Mouse (Mus musculus) testis, adult 2 months (tissue): Measurements from ENCODE around the gene Il22ra1. TPM values are rescaled to one million over a fixed set of nuclear protein-coding genes. Genes with fewer than 3 reads are reported as not detected.

Source experiments
- H3K27ac ChIP-seq: fragments of 200-500 bp; 2 replicates; pipeline ENCODE4 v1.5.1; 2012; ENCODE audit warnings: low read depth, low read length; ENCODE audit not compliant: control insufficient read depth, insufficient read depth
- H3K27me3 ChIP-seq: fragments of 200-500 bp; 2 replicates; pipeline ENCODE4 v1.6.1; 2012; ENCODE audit warnings: mild to moderate bottlenecking, low read length, moderate library complexity; ENCODE audit not compliant: control insufficient read depth, insufficient read depth
- H3K36me3 ChIP-seq: fragments of 200-500 bp; 2 replicates; pipeline ENCODE4 v1.6.1; 2012; ENCODE audit warnings: mild to moderate bottlenecking, low read length; ENCODE audit not compliant: control insufficient read depth, insufficient read depth
- H3K4me1 ChIP-seq: fragments of 200-500 bp; 2 replicates; pipeline ENCODE4 v1.6.1; 2012; ENCODE audit warnings: low read length; ENCODE audit not compliant: control insufficient read depth, insufficient read depth
- H3K4me3 ChIP-seq: fragments of 200-500 bp; 2 replicates; pipeline ENCODE4 v1.5.1; 2012; ENCODE audit warnings: low read depth, mild to moderate bottlenecking, low read length, moderate library complexity, mixed read lengths; ENCODE audit not compliant: control insufficient read depth
- CTCF ChIP-seq: fragments of 200-500 bp; IDR thresholded peaks from 2 replicates; pipeline ENCODE4 v1.5.1; 2012; ENCODE audit warnings: low read depth, mild to moderate bottlenecking, inconsistent platforms, low read length, moderate library complexity; ENCODE audit not compliant: control insufficient read depth, insufficient read depth, insufficient replicate concordance
- POLR2A ChIP-seq: fragments of 200-500 bp; IDR thresholded peaks from 2 replicates; pipeline ENCODE4 v1.6.1; 2012; ENCODE audit warnings: low read depth, mild to moderate bottlenecking, inconsistent platforms, low read length, moderate library complexity; ENCODE audit not compliant: control insufficient read depth
- polyA plus RNA-seq: library from polyadenylated mRNA; depleted of rRNA; stranded (reverse); fragments of >200 nt; gene quantifications from 2 replicates; pipeline ENCODE4 v1.2.3, GENCODE M21; 2012

Gene Il22ra1
- polyA plus RNA-seq, 1 experiment = 0.17 TPM

DNA sequence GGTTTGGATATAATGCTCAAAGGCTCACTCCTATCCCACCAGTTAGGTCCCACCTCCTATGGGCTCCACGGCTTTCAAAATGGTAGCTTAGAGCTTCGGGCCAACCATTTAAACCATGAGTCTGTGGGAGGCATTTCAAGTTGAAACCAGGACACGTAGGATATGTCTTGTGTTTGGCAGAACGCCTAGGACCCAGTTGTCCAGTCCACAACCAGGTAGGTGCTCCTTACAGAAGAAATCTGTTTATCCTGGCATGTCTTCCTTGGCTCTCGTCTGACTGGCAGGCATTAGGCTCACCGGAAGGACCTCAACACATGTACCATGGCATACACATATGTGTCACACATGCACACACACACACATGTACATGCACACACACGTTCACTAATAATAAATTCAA is 38.2 kb upstream of the Il22ra1 start:
- H3K27ac ChIP-seq = no peak overlapping the region
- H3K27me3 ChIP-seq = peaks cover 15% of the 10 kb centered on the region
- H3K4me3 ChIP-seq = no peak overlapping the region
- TF ChIP-seq POLR2A (no peak), CTCF (no peak)
- no peaks in the 10 kb centered on the region for H3K36me3 ChIP-seq
- H3K4me1 ChIP-seq = peaks cover 13% of the 10 kb centered on the region

DNA sequence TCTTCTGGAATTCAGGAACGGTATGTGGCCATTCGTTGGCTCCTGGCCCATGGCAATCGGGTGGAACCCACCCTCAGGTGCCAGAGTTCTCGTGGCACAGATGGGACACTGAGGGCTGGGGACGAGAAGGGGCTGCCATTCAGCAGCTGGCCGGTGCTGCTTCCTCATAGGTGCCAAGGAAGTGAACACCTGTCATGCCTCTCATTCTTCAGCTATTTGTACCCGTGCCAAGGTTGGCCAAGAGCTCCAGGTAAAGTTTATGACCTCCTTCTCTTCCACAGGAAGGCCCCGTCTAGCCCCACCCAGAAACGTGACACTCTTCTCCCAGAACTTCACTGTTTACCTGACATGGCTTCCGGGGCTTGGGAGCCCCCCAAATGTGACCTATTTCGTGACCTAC is 37.7 kb upstream of the Il22ra1 start:
- Histone ChIP-seq H3K4me1 (peaks cover 13% of the 10 kb centered on the region), H3K36me3 (no peaks in the 10 kb centered on the region), H3K27me3 (peaks cover 15% of the 10 kb centered on the region), H3K27ac (no peak overlapping the region), H3K4me3 (no peak overlapping the region)
- TF ChIP-seq CTCF (no peak), POLR2A (no peak)

DNA sequence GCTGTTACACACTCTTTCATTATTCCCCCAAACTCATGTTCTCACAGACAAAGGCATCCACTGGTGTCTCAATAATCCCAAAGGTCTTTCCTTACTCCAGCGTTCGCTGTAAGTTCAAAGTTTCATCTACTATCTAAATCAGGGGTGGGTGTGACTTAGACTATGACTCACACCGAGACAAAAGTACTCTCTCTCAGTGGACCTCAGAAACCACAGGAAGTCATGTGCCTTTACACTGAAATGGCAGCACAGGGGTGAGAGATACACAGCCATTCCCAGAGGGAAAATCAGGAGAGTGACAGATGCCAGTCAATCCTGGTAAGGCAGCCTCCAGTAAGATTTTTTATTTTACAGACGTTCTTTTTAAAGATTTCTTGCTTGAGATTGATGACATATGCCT is 35.1 kb upstream of the Il22ra1 start:
- Histone ChIP-seq H3K4me3 (no peak overlapping the region), H3K4me1 (no peaks in the 10 kb centered on the region; the same call in 1 of the 2 replicates), H3K27me3 (no peaks in the 10 kb centered on the region), H3K27ac (no peak overlapping the region), H3K36me3 (no peaks in the 10 kb centered on the region)
- TF ChIP-seq CTCF (no peak), POLR2A (no peak)

DNA sequence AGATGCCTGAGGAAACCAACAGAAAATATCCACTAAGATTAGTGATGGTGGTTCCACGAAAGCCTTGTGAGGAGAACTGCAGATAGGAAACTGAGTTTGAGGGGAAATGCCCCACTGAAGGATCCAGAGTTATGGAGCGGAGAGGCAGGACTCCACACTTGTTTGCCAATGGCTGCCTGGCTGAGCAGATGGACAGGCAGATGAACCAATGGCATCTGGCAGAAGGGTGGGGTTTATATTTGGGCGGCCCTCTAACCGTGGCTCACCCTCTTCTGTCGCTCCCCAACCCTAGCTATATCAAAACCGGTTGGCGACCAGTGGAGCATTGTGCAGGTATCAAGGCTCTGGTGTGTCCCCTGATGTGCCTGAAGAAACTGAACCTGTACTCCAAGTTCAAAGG is 29.5 kb upstream of the Il22ra1 start:
- H3K36me3 ChIP-seq = no peaks in the 10 kb centered on the region

DNA sequence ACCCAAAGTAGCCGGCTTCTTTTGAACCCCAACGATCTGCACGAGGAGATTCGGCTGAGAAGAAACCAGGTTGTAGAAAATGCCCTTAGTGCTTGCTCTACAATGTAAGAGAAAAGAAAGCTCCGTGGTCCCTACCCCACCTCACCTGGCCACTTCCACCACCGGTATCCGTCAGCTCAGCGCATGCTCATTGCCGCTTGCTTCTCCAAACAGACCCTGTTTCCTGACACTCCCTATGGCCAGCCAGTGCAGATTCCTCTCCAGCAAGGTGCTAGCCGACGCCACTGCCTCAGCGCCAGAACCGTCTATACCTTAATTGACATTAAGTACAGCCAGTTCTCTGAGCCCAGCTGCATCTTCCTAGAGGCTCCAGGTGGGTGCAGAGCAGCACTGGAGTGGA is 24.5 kb upstream of the Il22ra1 start:
- no peak overlapping the region for H3K4me3 ChIP-seq
- H3K27ac ChIP-seq = no peak overlapping the region
- H3K36me3 ChIP-seq = no peaks in the 10 kb centered on the region
- TF ChIP-seq POLR2A (no peak), CTCF (no peak)
- no peaks in the 10 kb centered on the region for H3K27me3 ChIP-seq
- H3K4me1 ChIP-seq = peaks cover 10% of the 10 kb centered on the region

More for the DNA sequence above, 29.5 kb upstream of the Il22ra1 start:
- Histone ChIP-seq H3K27ac (no peak overlapping the region), H3K27me3 (no peaks in the 10 kb centered on the region), H3K4me3 (peak overlapping the region; percentile 26; the same call in 1 of the 2 replicates), H3K4me1 (peaks cover 10% of the 10 kb centered on the region)
- TF ChIP-seq CTCF (no peak), POLR2A (no peak)

DNA sequence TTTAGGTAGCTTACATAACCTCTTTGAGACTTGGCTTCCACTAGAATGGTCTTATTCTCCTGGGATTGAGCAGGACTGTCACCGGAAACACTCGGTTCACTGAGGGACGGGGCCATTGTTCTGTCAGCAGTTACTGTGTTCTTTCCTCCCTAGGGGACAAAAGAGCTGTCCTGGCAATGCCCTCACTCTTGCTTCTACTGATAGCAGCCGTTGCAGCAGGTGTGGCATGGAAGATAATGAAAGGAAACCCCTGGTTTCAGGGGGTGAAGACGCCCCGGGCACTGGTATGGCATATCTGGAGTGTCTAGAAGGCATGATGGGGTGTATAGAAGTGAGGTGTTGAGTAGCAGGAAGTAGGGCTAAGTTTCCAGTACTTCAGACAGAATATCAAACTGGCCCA is 24.0 kb upstream of the Il22ra1 start:
- TF ChIP-seq CTCF (no peak), POLR2A (no peak)
- H3K4me1 ChIP-seq = peaks cover 7% of the 10 kb centered on the region
- no peaks in the 10 kb centered on the region for H3K36me3 ChIP-seq
- H3K4me3 ChIP-seq = no peak overlapping the region
- no peak overlapping the region for H3K27ac ChIP-seq
- H3K27me3 ChIP-seq = no peaks in the 10 kb centered on the region

DNA sequence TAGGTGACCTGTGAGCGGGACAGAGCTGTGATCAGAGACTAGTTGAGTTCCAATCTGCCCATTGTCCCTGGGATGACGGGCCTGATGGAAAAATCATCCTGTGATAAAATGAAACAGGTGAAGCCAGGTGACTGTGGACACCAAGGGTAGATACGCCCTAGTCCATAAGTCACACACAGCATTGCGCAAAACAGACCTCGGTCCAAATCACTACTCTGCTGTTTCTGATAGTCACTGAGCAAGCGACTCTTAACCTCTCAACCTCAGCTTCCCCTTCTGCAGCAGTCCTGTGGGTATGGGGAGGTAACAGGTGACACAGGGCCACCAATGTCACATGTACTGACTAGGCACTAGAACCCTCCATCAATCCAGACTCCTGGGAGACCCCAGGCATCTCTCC is 21.9 kb upstream of the Il22ra1 start:
- H3K27me3 ChIP-seq = no peaks in the 10 kb centered on the region
- no peak overlapping the region for H3K4me3 ChIP-seq
- no peak overlapping the region for H3K27ac ChIP-seq
- H3K4me1 ChIP-seq = no peaks in the 10 kb centered on the region
- H3K36me3 ChIP-seq = no peaks in the 10 kb centered on the region
- no peak for TF ChIP-seq CTCF
- no peak for TF ChIP-seq POLR2A

DNA sequence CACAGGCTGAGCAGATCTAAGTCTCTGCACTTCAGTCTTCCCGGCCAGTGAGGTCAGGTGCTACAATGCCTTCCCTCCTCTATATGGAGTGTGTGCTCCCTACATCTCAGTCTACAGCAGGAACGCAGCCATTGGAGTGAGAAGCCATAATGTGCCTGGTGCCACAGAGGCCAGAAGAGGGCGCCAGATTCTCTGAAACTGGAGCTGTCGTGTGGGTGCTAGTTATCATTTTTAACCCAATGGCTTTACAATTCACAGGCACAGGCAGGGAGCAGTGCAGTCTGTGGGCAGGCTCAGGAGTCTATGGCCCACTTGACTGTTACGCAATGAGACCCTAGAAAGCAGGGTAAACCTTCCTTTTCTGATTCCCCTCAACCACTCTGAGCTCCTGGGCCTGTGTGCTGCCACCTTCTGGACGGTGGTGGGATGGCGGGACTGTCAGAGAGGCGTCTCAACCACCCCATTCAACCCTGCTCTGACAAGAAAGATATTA is 18.9 kb upstream of the Il22ra1 start:
- H3K27me3 ChIP-seq = no peaks in the 10 kb centered on the region
- peak; percentile 84 for TF ChIP-seq CTCF
- TF ChIP-seq POLR2A = peak; percentile 28; the same call in 1 of the 2 replicates
- H3K4me3 ChIP-seq = no peak overlapping the region
- no peak overlapping the region for H3K27ac ChIP-seq
- H3K36me3 ChIP-seq = no peaks in the 10 kb centered on the region
- no peaks in the 10 kb centered on the region for H3K4me1 ChIP-seq
